Mouse (Mus musculus): Measurements from ENCODE around the gene Atp6v0a1. TPM values are rescaled to one million over a fixed set of nuclear protein-coding genes. Genes with fewer than 3 reads are reported as not detected.

The Atp6v0a1 gene
- polyA plus RNA-seq, 1 experiment = 45.0 TPM

DNA sequence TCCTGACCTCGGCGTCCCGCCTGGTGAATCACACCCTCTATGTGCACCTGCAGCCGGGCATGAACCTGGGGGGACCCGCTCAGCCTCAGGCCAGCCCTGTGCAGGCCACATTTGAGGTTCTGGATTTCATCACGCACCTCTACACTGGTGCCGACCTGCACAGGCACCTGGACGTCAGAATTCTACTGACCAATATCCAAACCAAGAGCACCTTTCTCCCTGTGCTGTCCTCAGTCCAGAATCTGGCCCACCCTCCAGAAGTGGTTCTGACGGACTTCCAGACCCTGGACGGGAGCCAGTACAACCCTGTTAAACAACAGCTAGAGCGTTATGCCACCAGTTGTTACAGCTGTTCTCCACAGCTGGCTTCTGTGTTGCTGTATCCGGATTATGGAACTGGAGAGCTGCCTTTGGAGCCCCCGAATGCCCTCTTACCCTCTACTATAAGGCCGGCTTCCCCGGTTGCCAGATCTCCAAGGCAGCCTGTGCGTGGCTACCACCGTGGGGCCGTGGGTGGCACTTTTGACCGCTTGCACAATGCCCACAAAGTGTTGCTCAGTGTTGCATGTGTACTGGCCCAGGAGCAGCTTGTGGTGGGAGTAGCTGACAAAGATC, 73.9 kb downstream of the Atp6v0a1 start:
- Histone ChIP-seq H3K79me2 (ENCODE audit: control insufficient read depth, insufficient read depth) (peaks cover 20% of the 10 kb centered on the region), H3K4me2 (ENCODE audit: low read depth) (peak overlapping the region; percentile 96), H3K27me3 (ENCODE audit: control insufficient read depth, insufficient read depth, insufficient read length) (no peaks in the 10 kb centered on the region), H3K36me3 (ENCODE audit: control insufficient read depth, insufficient read depth) (no peaks in the 10 kb centered on the region), H3K4me3 (peak overlapping the region; percentile 97), H3ac (ENCODE audit: control insufficient read depth, insufficient read length) (peak overlapping the region; percentile 78)
- TF ChIP-seq REST (IDR thresholded peaks at IDR 0.05; ENCODE audit: insufficient read depth, insufficient read length) (no peak), TCF3 (IDR thresholded peaks at IDR 0.05; ENCODE audit: insufficient read length, low read depth) (no peak), TCF12 (IDR thresholded peaks at IDR 0.05; ENCODE audit: insufficient read depth, poor library complexity, severe bottlenecking) (no peak), MYOD1 (IDR thresholded peaks at IDR 0.05; ENCODE audit: control insufficient read depth in 1 of 3, insufficient read length in 2 of 3, low read depth in 2 of 3) (peak in 2 of 3 experiments; percentile 25 to 27), POLR2A (IDR thresholded peaks at IDR 0.05; ENCODE audit: insufficient read length, low read depth) (peak; percentile 51), MYOG (IDR thresholded peaks at IDR 0.05; ENCODE audit: control insufficient read depth in 1 of 3, insufficient read depth in 1 of 3, insufficient read length in 2 of 3, low read depth in 2 of 3) (no peak), CEBPB (IDR thresholded peaks at IDR 0.05; ENCODE audit: insufficient read depth, poor library complexity, severe bottlenecking) (peak; percentile 92), POLR2AphosphoS2 (IDR thresholded peaks at IDR 0.05; ENCODE audit: insufficient read length, low read depth) (no peak)

DNA sequence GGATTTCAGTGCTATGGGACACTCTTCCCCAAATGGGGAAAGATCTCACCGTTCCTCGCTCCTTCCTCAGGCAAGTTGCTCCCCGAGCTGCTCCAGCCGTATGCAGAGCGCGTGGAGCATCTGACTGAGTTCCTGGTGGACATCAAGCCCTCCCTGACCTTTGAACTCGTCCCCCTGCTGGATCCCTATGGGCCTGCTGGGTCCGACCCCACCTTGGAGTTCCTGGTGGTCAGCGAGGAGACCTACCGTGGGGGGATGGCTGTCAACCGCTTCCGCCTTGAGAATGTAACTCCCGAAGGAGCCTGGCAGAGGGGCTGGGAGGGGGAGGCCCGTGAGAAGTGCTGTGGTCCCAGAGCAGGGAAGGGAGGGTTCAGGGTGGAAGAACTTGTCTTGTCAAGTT, 75.0 kb downstream of the Atp6v0a1 start:
- TF ChIP-seq TCF12 (IDR thresholded peaks at IDR 0.05; ENCODE audit: insufficient read depth, poor library complexity, severe bottlenecking) = no peak
- TF ChIP-seq CEBPB (IDR thresholded peaks at IDR 0.05; ENCODE audit: insufficient read depth, poor library complexity, severe bottlenecking) = no peak
- Histone ChIP-seq H3ac (ENCODE audit: control insufficient read depth, insufficient read length) (no peak overlapping the region), H3K36me3 (ENCODE audit: control insufficient read depth, insufficient read depth) (peaks cover 7% of the 10 kb centered on the region), H3K27me3 (ENCODE audit: control insufficient read depth, insufficient read depth, insufficient read length) (no peaks in the 10 kb centered on the region), H3K4me2 (ENCODE audit: low read depth) (peak overlapping the region; percentile 96), H3K79me2 (ENCODE audit: control insufficient read depth, insufficient read depth) (peaks cover 20% of the 10 kb centered on the region), H3K4me3 (peak overlapping the region; percentile 97)

DNA sequence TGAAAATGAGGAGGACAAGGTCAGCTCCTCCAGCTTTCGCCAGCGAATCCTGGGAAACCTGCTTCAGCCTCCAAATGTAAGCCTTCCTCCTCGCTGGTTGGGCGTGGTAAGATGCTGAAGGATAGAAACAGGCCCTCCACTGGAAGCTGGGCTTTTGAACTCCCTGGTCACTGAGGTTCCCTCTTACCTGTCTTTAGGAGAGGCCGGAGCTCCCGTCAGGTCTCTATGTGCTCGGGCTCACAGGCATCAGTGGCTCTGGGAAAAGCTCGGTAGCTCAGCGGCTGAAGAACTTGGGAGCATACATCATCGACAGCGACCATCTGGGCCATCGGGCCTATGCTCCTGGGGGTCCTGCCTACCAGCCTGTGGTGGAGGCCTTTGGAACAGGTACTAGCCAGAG, 75.6 kb downstream of the Atp6v0a1 start:
- Histone ChIP-seq H3K4me2 (ENCODE audit: low read depth) (no peak overlapping the region), H3K4me3 (no peak overlapping the region), H3K27me3 (ENCODE audit: control insufficient read depth, insufficient read depth, insufficient read length) (no peaks in the 10 kb centered on the region), H3ac (ENCODE audit: control insufficient read depth, insufficient read length) (no peak overlapping the region), H3K36me3 (ENCODE audit: control insufficient read depth, insufficient read depth) (peaks cover 10% of the 10 kb centered on the region), H3K79me2 (ENCODE audit: control insufficient read depth, insufficient read depth) (peaks cover 20% of the 10 kb centered on the region)
- TF ChIP-seq USF1 (IDR thresholded peaks at IDR 0.05; ENCODE audit: low read depth) (no peak), TCF3 (IDR thresholded peaks at IDR 0.05; ENCODE audit: insufficient read length, low read depth) (no peak), POLR2A (IDR thresholded peaks at IDR 0.05; ENCODE audit: insufficient read length, low read depth) (no peak), E2F4 (IDR thresholded peaks at IDR 0.05; ENCODE audit: insufficient read depth) (no peak)

DNA sequence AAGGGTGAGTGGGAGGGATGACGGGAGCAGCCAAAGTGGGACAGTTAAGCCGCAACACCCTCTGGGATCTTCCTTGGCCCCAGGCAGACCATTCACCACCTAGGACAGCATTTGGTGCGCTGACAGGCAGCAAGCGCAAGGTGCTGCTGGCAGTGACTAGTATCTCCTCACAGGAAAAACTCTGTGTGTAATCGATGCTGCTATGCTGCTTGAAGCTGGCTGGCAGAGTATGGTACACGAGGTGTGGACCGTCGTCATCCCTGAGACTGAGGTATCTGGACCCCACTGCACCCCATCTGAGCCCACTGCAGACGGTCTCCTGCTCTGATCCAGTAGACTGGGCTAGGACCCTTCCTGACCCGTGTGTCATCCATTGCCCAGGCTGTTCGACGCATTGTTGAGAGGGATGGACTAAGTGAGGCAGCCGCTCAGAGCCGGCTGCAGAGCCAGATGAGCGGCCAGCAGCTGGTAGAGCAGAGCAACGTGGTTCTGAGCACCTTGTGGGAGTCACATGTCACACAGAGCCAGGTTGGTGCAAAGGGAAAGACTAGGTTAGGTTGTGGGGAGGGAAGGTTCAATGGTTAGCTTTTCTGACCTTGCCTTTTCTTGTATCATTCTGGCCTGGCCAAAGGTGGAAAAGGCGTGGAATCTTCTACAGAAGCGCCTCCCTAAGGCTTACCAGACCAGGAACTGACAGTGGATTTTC, 76.5 kb downstream of the Atp6v0a1 start:
- Histone ChIP-seq H3K36me3 (ENCODE audit: control insufficient read depth, insufficient read depth) (peaks cover 18% of the 10 kb centered on the region), H3K4me3 (peak overlapping the region; percentile 68), H3ac (ENCODE audit: control insufficient read depth, insufficient read length) (no peak overlapping the region), H3K79me2 (ENCODE audit: control insufficient read depth, insufficient read depth) (peaks cover 20% of the 10 kb centered on the region), H3K27me3 (ENCODE audit: control insufficient read depth, insufficient read depth, insufficient read length) (no peaks in the 10 kb centered on the region), H3K4me2 (ENCODE audit: low read depth) (peak overlapping the region; percentile 94)
- TF ChIP-seq POLR2A (IDR thresholded peaks at IDR 0.05; ENCODE audit: insufficient read length, low read depth) (no peak), CEBPB (IDR thresholded peaks at IDR 0.05; ENCODE audit: insufficient read depth, poor library complexity, severe bottlenecking) (no peak), E2F4 (IDR thresholded peaks at IDR 0.05; ENCODE audit: insufficient read depth) (no peak), MAX (IDR thresholded peaks at IDR 0.05; ENCODE audit: low read depth) (no peak), MYOG (IDR thresholded peaks at IDR 0.05; ENCODE audit: control insufficient read depth in 1 of 3, insufficient read depth in 1 of 3, insufficient read length in 2 of 3, low read depth in 2 of 3) (no peak), REST (IDR thresholded peaks at IDR 0.05; ENCODE audit: insufficient read depth, insufficient read length) (no peak), TCF12 (IDR thresholded peaks at IDR 0.05; ENCODE audit: insufficient read depth, poor library complexity, severe bottlenecking) (no peak), USF1 (IDR thresholded peaks at IDR 0.05; ENCODE audit: low read depth) (no peak), TCF3 (IDR thresholded peaks at IDR 0.05; ENCODE audit: insufficient read length, low read depth) (no peak), SRF (IDR thresholded peaks at IDR 0.05; ENCODE audit: control insufficient read depth, insufficient read length, low read depth) (no peak)

DNA sequence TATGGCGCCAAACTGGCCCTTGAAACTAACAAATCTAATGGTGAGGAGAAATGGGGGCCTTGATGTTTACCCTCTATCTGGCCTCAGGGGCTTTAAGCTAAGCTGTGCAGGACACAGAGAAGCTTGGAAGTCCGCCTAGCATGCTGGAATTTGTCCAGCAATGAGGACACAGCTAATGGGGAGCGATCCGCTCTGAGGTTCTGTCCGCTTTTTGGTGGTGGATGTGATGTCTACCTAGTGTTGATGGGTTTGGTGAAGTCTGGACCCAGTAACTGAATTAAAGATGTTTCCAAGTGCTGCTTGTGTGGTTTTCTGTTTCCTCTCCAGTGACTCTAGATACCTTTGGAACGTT, 77.0 kb downstream of the Atp6v0a1 start:
- Histone ChIP-seq H3K27me3 (ENCODE audit: control insufficient read depth, insufficient read depth, insufficient read length) (no peaks in the 10 kb centered on the region), H3K36me3 (ENCODE audit: control insufficient read depth, insufficient read depth) (peaks cover 21% of the 10 kb centered on the region), H3K4me3 (peak overlapping the region; percentile 68), H3K79me2 (ENCODE audit: control insufficient read depth, insufficient read depth) (peaks cover 20% of the 10 kb centered on the region), H3K4me2 (ENCODE audit: low read depth) (peak overlapping the region; percentile 94), H3ac (ENCODE audit: control insufficient read depth, insufficient read length) (no peak overlapping the region)
- TF ChIP-seq MYOG (IDR thresholded peaks at IDR 0.05; ENCODE audit: control insufficient read depth in 1 of 3, insufficient read depth in 1 of 3, insufficient read length in 2 of 3, low read depth in 2 of 3) (no peak), TCF12 (IDR thresholded peaks at IDR 0.05; ENCODE audit: insufficient read depth, poor library complexity, severe bottlenecking) (no peak), USF1 (IDR thresholded peaks at IDR 0.05; ENCODE audit: low read depth) (no peak), MAX (IDR thresholded peaks at IDR 0.05; ENCODE audit: low read depth) (no peak), POLR2AphosphoS2 (IDR thresholded peaks at IDR 0.05; ENCODE audit: insufficient read length, low read depth) (no peak), E2F4 (IDR thresholded peaks at IDR 0.05; ENCODE audit: insufficient read depth) (no peak), CEBPB (IDR thresholded peaks at IDR 0.05; ENCODE audit: insufficient read depth, poor library complexity, severe bottlenecking) (no peak), POLR2A (IDR thresholded peaks at IDR 0.05; ENCODE audit: insufficient read length, low read depth) (no peak), REST (IDR thresholded peaks at IDR 0.05; ENCODE audit: insufficient read depth, insufficient read length) (no peak), MYOD1 (IDR thresholded peaks at IDR 0.05; ENCODE audit: control insufficient read depth in 1 of 3, insufficient read length in 2 of 3, low read depth in 2 of 3) (no peak), TCF3 (IDR thresholded peaks at IDR 0.05; ENCODE audit: insufficient read length, low read depth) (no peak), SRF (IDR thresholded peaks at IDR 0.05; ENCODE audit: control insufficient read depth, insufficient read length, low read depth) (no peak)
